Mouse (Mus musculus) liver, postnatal 0 days (tissue): Measurements from ENCODE around the gene Pde1a.

Experiments
- CTCF ChIP-seq: sonication (generic); IDR thresholded peaks from 2 replicates; pipeline ENCODE4 v1.5.1; 2016; ENCODE audit warnings: antibody characterized with exemption, low read depth
- EP300 ChIP-seq: IDR thresholded peaks from 2 replicates; pipeline ENCODE4 v1.6.1; 2016; ENCODE audit warnings: antibody characterized with exemption, low read depth, mild to moderate bottlenecking

- TF ChIP-seq CTCF = no peak
- no peak for TF ChIP-seq EP300
These were observed 82.3 kb downstream of the Pde1a start for GRCm38 (mm10) chr2:80046751-80047513.
